Mouse (Mus musculus): Measurements from ENCODE around the gene Rtkn2. TPM values are rescaled to one million over a fixed set of nuclear protein-coding genes. Genes with fewer than 3 reads are reported as not detected.

Rtkn2 gene
- polyA plus RNA-seq, 1 experiment = 9.5 TPM

DNA sequence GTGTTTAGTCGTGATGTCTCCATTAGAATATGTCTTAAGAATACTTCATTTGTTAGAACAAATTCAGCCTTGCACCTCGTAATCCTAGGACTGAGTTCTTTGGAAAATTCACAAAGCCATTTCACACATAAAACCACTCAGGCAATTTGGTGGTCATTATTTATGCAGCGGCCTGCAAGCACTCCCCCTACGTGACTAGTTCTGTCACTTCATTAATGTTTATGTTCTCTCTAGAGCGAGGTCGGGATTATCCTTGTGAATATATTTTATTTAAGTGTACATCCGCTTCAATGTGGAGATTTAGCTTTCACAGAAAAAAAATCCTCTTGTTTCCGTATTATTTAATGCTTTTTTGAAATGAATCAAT lies 81.9 kb downstream of the Rtkn2 start:
- Histone ChIP-seq H3ac (ENCODE audit: control insufficient read depth, insufficient read length, low read depth) (no peak overlapping the region), H3K27me3 (ENCODE audit: control insufficient read depth, insufficient read depth, insufficient read length) (no peaks in the 10 kb centered on the region), H3K4me3 (ENCODE audit: insufficient read depth, poor library complexity, severe bottlenecking) (no peak overlapping the region), H3K79me3 (ENCODE audit: low read depth) (no peaks in the 10 kb centered on the region), H3K36me3 (ENCODE audit: control insufficient read depth, insufficient read depth) (no peaks in the 10 kb centered on the region), H3K79me2 (ENCODE audit: control insufficient read depth, insufficient read depth) (no peaks in the 10 kb centered on the region)
- no peak for TF ChIP-seq MYOG (IDR thresholded peaks at IDR 0.05; ENCODE audit: control insufficient read depth, extremely low read depth, insufficient read length)
- TF ChIP-seq CTCF (IDR thresholded peaks at IDR 0.05; ENCODE audit: control insufficient read depth, insufficient read depth, insufficient read length) = no peak
- TF ChIP-seq MYOD1 (IDR thresholded peaks at IDR 0.05; ENCODE audit: control insufficient read depth, insufficient read length, low read depth) = no peak
- no peak for TF ChIP-seq FOSL1 (IDR thresholded peaks at IDR 0.05; ENCODE audit: insufficient read depth, low read length, poor library complexity, severe bottlenecking)
- no peak for TF ChIP-seq CEBPB (IDR thresholded peaks at IDR 0.05; ENCODE audit: low read depth)
- TF ChIP-seq USF1 (IDR thresholded peaks at IDR 0.05; ENCODE audit: low read depth) = no peak
- TF ChIP-seq MAX (IDR thresholded peaks at IDR 0.05) = no peak

DNA sequence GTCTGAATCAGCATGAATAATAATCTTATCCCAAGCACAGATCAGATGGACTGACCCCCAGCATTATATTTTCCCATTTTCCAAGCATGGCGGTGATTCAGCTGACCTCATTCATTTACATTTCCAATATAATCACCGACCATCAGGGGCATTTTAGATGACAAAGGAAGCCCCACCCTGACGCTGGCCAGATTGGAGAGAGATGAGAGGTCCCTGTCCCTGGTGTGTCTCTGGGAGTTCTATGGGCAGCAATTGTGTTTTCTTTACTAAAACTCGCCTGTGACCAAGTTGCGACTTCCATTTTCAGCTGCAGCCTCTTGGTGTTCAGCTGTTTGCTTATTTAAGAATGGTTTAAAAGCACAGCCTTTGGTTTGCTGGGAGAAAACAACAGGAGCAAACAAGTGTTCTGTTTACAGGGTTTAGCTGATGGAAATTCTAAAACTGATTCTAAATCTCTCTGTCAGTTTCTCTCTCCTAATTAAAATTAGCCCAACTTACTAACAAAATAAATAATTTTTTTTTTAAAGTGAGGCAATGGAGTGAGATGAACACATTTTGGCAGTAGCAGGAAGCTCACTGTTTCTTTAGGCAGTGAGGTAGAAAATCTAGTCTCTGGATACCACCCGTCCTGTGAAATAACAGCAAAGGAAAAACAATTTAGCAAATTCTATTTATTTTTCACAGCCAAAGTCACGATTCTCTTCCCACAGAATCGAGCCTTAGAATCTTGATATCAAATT lies 84.6 kb downstream of the Rtkn2 start:
- no peaks in the 10 kb centered on the region for H3K27me3 ChIP-seq (ENCODE audit: control insufficient read depth, insufficient read depth, insufficient read length)
- no peak for TF ChIP-seq MYOD1 (IDR thresholded peaks at IDR 0.05; ENCODE audit: control insufficient read depth, insufficient read length, low read depth)
- no peak for TF ChIP-seq FOSL1 (IDR thresholded peaks at IDR 0.05; ENCODE audit: insufficient read depth, low read length, poor library complexity, severe bottlenecking)
- no peak for TF ChIP-seq USF1 (IDR thresholded peaks at IDR 0.05; ENCODE audit: low read depth)
- no peak for TF ChIP-seq CEBPB (IDR thresholded peaks at IDR 0.05; ENCODE audit: low read depth)
- TF ChIP-seq MAX (IDR thresholded peaks at IDR 0.05) = no peak
- no peak overlapping the region for H3K4me3 ChIP-seq (ENCODE audit: insufficient read depth, poor library complexity, severe bottlenecking)
- H3ac ChIP-seq (ENCODE audit: control insufficient read depth, insufficient read length, low read depth) = no peak overlapping the region
- no peaks in the 10 kb centered on the region for H3K36me3 ChIP-seq (ENCODE audit: control insufficient read depth, insufficient read depth)
- no peaks in the 10 kb centered on the region for H3K79me3 ChIP-seq (ENCODE audit: low read depth)
- H3K79me2 ChIP-seq (ENCODE audit: control insufficient read depth, insufficient read depth) = no peaks in the 10 kb centered on the region

DNA sequence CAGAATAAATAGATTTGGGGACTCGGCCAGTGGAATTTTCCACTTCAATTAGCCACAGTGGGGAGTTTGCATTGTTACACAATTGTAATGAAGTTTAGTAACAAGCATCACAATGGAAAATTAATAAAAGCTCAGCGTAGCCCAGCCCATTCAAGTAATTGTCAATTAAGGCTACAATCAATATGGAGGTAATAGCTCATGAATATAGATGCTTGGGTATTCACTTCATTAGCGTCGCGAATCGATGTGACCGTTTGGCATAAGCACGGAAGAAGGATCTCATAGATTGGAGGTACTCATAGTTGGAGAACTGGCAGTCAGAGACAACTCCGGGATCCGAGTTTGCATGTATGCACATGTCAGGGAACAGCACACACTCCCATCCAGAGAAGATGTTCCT lies 85.2 kb downstream of the Rtkn2 start:
- Histone ChIP-seq H3K79me3 (ENCODE audit: low read depth) (no peaks in the 10 kb centered on the region), H3K79me2 (ENCODE audit: control insufficient read depth, insufficient read depth) (no peaks in the 10 kb centered on the region), H3K27me3 (ENCODE audit: control insufficient read depth, insufficient read depth, insufficient read length) (no peaks in the 10 kb centered on the region), H3ac (ENCODE audit: control insufficient read depth, insufficient read length, low read depth) (no peak overlapping the region), H3K4me3 (ENCODE audit: insufficient read depth, poor library complexity, severe bottlenecking) (no peak overlapping the region), H3K36me3 (ENCODE audit: control insufficient read depth, insufficient read depth) (no peaks in the 10 kb centered on the region)
- TF ChIP-seq CEBPB (IDR thresholded peaks at IDR 0.05; ENCODE audit: low read depth) (no peak), MYOG (IDR thresholded peaks at IDR 0.05; ENCODE audit: control insufficient read depth, extremely low read depth, insufficient read length) (no peak), MYOD1 (IDR thresholded peaks at IDR 0.05; ENCODE audit: control insufficient read depth, insufficient read length, low read depth) (no peak), CTCF (IDR thresholded peaks at IDR 0.05; ENCODE audit: control insufficient read depth, insufficient read depth, insufficient read length) (no peak), USF1 (IDR thresholded peaks at IDR 0.05; ENCODE audit: low read depth) (no peak), MAX (IDR thresholded peaks at IDR 0.05) (no peak), FOSL1 (IDR thresholded peaks at IDR 0.05; ENCODE audit: insufficient read depth, low read length, poor library complexity, severe bottlenecking) (no peak)

DNA sequence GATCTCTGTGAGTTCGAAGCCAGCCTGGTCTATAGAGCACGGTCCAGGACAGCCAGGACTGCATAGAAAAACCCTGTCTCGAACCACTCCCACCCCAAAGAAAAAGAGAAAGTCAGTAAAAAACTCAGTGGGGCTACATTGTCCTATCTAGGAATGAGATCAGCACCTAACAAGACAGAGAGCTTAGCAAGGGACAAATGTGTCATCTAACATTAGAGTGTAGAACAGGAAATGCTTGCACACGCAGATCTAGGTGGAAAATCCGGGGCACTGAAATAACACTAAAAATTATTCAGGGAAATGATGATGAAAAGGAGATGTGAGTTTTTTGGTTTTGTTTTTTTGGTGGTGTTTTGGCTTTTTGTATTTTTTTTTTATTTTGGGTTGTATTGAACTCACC lies 86.8 kb downstream of the Rtkn2 start:
- Histone ChIP-seq H3K36me3 (ENCODE audit: control insufficient read depth, insufficient read depth) (no peaks in the 10 kb centered on the region), H3K79me2 (ENCODE audit: control insufficient read depth, insufficient read depth) (no peaks in the 10 kb centered on the region), H3K4me3 (ENCODE audit: insufficient read depth, poor library complexity, severe bottlenecking) (no peak overlapping the region), H3K79me3 (ENCODE audit: low read depth) (no peaks in the 10 kb centered on the region), H3ac (ENCODE audit: control insufficient read depth, insufficient read length, low read depth) (no peak overlapping the region), H3K27me3 (ENCODE audit: control insufficient read depth, insufficient read depth, insufficient read length) (no peaks in the 10 kb centered on the region)
- no peak for TF ChIP-seq MYOD1 (IDR thresholded peaks at IDR 0.05; ENCODE audit: control insufficient read depth, insufficient read length, low read depth)
- no peak for TF ChIP-seq CEBPB (IDR thresholded peaks at IDR 0.05; ENCODE audit: low read depth)
- no peak for TF ChIP-seq MYOG (IDR thresholded peaks at IDR 0.05; ENCODE audit: control insufficient read depth, extremely low read depth, insufficient read length)
- no peak for TF ChIP-seq USF1 (IDR thresholded peaks at IDR 0.05; ENCODE audit: low read depth)
- TF ChIP-seq MAX (IDR thresholded peaks at IDR 0.05) = no peak
- TF ChIP-seq CTCF (IDR thresholded peaks at IDR 0.05; ENCODE audit: control insufficient read depth, insufficient read depth, insufficient read length) = no peak
- no peak for TF ChIP-seq FOSL1 (IDR thresholded peaks at IDR 0.05; ENCODE audit: insufficient read depth, low read length, poor library complexity, severe bottlenecking)

DNA sequence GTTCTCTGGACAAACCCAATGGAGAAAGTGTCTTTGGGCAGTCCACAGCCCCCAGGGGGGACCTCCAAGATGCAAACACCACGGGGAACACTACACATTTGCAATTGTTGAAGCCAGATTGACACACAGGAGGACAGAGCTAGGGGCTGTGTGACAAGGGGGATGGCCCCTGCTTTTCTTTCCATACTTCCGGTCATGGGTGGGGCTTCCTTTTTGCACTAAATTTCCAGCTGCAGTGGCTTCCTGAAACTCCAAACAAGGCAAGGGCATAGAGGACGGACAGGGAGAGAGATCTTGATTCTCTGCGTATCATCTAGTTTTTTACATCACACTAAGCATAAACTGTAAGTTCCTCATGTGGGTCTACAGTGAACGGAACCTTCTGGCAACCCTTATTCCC lies 88.6 kb downstream of the Rtkn2 start:
- no peak overlapping the region for H3K4me3 ChIP-seq (ENCODE audit: insufficient read depth, poor library complexity, severe bottlenecking)
- TF ChIP-seq MYOG (IDR thresholded peaks at IDR 0.05; ENCODE audit: control insufficient read depth, extremely low read depth, insufficient read length) = no peak
- TF ChIP-seq CEBPB (IDR thresholded peaks at IDR 0.05; ENCODE audit: low read depth) = no peak
- no peak for TF ChIP-seq CTCF (IDR thresholded peaks at IDR 0.05; ENCODE audit: control insufficient read depth, insufficient read depth, insufficient read length)
- no peak for TF ChIP-seq MYOD1 (IDR thresholded peaks at IDR 0.05; ENCODE audit: control insufficient read depth, insufficient read length, low read depth)
- no peak for TF ChIP-seq MAX (IDR thresholded peaks at IDR 0.05)
- TF ChIP-seq USF1 (IDR thresholded peaks at IDR 0.05; ENCODE audit: low read depth) = no peak
- TF ChIP-seq FOSL1 (IDR thresholded peaks at IDR 0.05; ENCODE audit: insufficient read depth, low read length, poor library complexity, severe bottlenecking) = no peak
- no peaks in the 10 kb centered on the region for H3K36me3 ChIP-seq (ENCODE audit: control insufficient read depth, insufficient read depth)
- H3K79me2 ChIP-seq (ENCODE audit: control insufficient read depth, insufficient read depth) = no peaks in the 10 kb centered on the region
- H3K79me3 ChIP-seq (ENCODE audit: low read depth) = no peaks in the 10 kb centered on the region
- no peaks in the 10 kb centered on the region for H3K27me3 ChIP-seq (ENCODE audit: control insufficient read depth, insufficient read depth, insufficient read length)
- H3ac ChIP-seq (ENCODE audit: control insufficient read depth, insufficient read length, low read depth) = no peak overlapping the region

All from C2C12 (cell line).